Mouse (Mus musculus): ENCODE results near the gene Tnfrsf13b.

GRCm38 (mm10) chr11:61081624-61082023, 44.9 kb upstream of the Tnfrsf13b start:
- TF ChIP-seq GATA1 (IDR thresholded peaks at IDR 0.05; ENCODE audit: low read length) = no peak
- TF ChIP-seq TAL1 (IDR thresholded peaks at IDR 0.05; ENCODE audit: low read length) = no peak

Measured in erythroblast, embryonic 14.5 days (primary cell).